Mouse (Mus musculus) forebrain, embryonic 13.5 days (tissue): ENCODE measurements at regions not wholly inside any gene's neighbourhood (a gene's known extent, or its start where the extent isn't known, plus 50 kb on each side); places are given as distances from the start of the nearest gene placed in this dataset.

ENCODE experiments used
- ATAC-seq: fragments of 200-750 bp; cut with Nextera tagmentation; 2 replicates; pipeline ENCODE4 v1.8.0; 2017
- H3K27ac ChIP-seq: fragments of 300-500 bp; sonication (generic); 2 replicates; pipeline ENCODE4 v1.5.1; 2015; ENCODE audit warnings: inconsistent platforms, mild to moderate bottlenecking, moderate library complexity
- H3K27me3 ChIP-seq: fragments of 300-500 bp; sonication (generic); 2 replicates; pipeline ENCODE4 v1.6.1; 2015; ENCODE audit warnings: mild to moderate bottlenecking, inconsistent platforms
- H3K36me3 ChIP-seq: fragments of 300-500 bp; sonication (generic); 2 replicates; pipeline ENCODE4 v1.6.1; 2015; ENCODE audit warnings: mild to moderate bottlenecking, inconsistent platforms; ENCODE audit not compliant: poor library complexity, severe bottlenecking
- H3K4me1 ChIP-seq: fragments of 300-500 bp; sonication (generic); 2 replicates; pipeline ENCODE4 v1.6.1; 2015; ENCODE audit warnings: inconsistent platforms
- H3K4me2 ChIP-seq: fragments of 300-500 bp; sonication (generic); 2 replicates; pipeline ENCODE4 v1.6.1; 2015; ENCODE audit warnings: inconsistent platforms, mild to moderate bottlenecking, moderate library complexity
- H3K4me3 ChIP-seq: fragments of 300-500 bp; sonication (generic); 2 replicates; pipeline ENCODE4 v1.5.1; 2015; ENCODE audit warnings: mild to moderate bottlenecking, inconsistent platforms
- H3K9ac ChIP-seq: fragments of 300-500 bp; sonication (generic); 2 replicates; pipeline ENCODE4 v1.6.1; 2015; ENCODE audit warnings: mild to moderate bottlenecking, inconsistent platforms
- H3K9me3 ChIP-seq: fragments of 300-500 bp; sonication (generic); replicated peaks from 2 replicates; pipeline ENCODE4 v1.6.1; 2016; ENCODE audit warnings: inconsistent platforms
- WGBS: fragments of 180-500 bp; shearing (Covaris S2); methylation state at CpG from one replicate; pipeline ENCODE4 v1.1.7; 2015; 5-methylcytosine and 5-hydroxymethylcytosine counted together

DNA sequence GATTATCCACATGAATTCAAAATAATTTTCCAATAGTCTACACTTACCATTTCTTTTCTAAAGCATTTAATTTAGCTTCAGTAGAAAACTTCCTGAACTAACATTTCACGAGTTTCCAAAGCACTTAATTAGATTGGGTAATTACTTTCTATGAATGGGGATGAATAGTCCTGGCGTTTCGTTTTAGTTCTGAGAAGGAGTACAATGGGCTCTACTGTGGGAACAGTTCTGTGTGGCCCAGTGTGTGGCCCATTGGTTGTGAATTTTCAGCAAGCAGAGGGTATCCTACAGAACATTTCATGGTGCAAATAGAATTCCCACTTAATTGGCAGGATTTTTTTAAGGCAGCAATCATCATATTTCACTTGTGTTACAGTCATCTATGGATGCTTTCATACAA, 95.5 kb downstream of the 1700017N19Rik start:
- no peaks in the 10 kb centered on the region for H3K36me3 ChIP-seq
- H3K27me3 ChIP-seq, result peaks cover 26% of the 10 kb centered on the region
- 2% methylated on average over 3 of the region's 3 CpGs for WGBS
- H3K9me3 ChIP-seq, result no peaks in the 10 kb centered on the region
- H3K4me2 ChIP-seq, result no peak overlapping the region
- H3K4me3 ChIP-seq, result no peak overlapping the region
- ATAC-seq, result peak; percentile 92
- H3K27ac ChIP-seq, result no peak overlapping the region
- H3K4me1 ChIP-seq, result no peaks in the 10 kb centered on the region
- no peak overlapping the region for H3K9ac ChIP-seq

DNA sequence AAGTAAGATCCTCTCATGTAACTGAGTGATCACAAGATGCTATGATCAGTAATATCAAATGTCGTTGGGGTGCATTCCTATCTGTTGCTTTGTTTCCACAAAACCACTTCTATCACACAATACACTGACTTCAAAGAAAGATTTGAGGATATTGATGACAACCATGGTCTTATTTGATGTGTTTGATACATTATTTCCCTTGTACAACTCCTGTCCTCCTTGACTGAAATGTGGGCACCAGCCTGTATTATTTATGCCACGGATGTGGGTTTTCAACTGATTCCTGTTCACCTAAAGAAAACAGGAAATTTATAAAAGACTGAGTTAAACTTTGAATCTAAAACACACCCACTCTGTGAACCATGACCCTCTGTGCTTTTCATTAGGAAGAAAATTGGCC, 105.7 kb downstream of the 1700017N19Rik start:
- Histone ChIP-seq H3K27me3 (no peaks in the 10 kb centered on the region), H3K27ac (no peak overlapping the region), H3K36me3 (no peaks in the 10 kb centered on the region), H3K9ac (no peak overlapping the region), H3K9me3 (no peaks in the 10 kb centered on the region), H3K4me1 (no peaks in the 10 kb centered on the region), H3K4me3 (no peak overlapping the region), H3K4me2 (no peak overlapping the region)
- ATAC-seq, result no peak
- 92% methylated on average over 2 of the region's 2 CpGs for WGBS

DNA sequence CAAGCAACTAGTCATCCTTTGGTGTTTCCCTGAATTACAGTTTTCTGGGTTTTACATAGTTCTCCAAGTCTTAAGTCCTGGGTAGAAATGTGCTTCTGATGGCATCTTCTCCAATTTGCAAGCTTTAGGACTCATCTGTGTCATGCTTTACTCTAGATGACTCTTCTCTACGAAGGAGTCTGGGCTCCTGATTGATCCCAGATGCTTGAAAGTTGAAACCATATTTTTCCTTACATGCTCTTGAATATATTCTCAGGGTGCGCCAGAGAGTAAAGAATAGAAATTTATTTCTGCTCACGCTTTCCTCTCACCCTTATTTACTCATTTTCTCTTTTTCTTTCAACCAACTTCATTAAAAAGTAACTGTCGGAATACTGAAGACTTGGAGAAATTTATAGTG, 108.9 kb downstream of the 1700017N19Rik start:
- Histone ChIP-seq H3K36me3 (no peaks in the 10 kb centered on the region), H3K27ac (no peak overlapping the region), H3K4me1 (no peaks in the 10 kb centered on the region), H3K9ac (no peak overlapping the region), H3K4me3 (no peak overlapping the region), H3K27me3 (no peaks in the 10 kb centered on the region), H3K4me2 (no peak overlapping the region), H3K9me3 (no peaks in the 10 kb centered on the region)
- ATAC-seq, result no peak
- 88% methylated on average over 4 of the region's 4 CpGs for WGBS

DNA sequence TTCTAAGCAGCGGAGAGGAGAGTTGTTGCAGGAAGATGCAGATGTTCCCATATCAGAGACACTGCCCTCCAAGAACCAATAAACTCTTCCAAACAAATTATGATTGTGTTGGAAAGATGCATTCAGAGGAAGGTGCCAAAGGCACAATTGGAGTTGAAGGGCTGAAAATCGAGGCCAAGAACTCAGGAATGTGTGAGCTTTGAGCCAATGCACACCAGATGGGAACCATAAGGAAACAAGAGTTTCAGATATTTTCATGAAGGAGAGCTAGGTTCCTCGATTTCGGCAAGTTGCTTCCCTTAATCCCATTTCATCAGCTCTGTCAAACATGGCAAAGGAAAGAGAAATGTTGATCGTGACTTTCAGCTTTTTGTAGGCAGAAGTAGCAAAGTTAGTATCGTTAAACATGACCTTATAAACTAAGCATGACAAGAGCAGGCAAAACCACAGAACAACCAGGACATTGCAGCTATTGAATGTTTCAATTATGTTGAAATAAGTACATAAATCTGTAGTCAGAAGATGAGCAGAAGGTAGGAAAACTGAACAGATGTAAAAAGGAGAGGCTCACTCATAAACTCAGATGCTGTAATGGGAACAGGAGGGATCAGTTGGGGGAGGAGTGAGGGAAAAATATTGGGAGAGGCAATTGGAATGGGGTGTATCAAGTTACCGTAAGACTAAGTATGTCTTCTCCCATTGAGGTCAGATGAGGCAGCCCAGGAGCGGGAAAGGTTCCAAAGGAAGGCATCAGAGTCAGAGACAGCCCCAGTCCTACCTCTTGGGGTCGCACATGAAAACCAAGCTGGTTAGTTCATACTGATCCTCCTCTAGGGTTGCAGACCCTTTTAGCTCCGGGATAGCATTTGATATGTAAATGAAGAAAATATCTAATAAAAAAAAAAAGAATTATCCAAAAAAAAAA, 110.3 kb downstream of the 1700017N19Rik start:
- H3K4me3 ChIP-seq, result no peak overlapping the region
- H3K9me3 ChIP-seq, result no peaks in the 10 kb centered on the region
- H3K27me3 ChIP-seq, result no peaks in the 10 kb centered on the region
- 86% methylated on average over 10 of the region's 10 CpGs for WGBS
- H3K9ac ChIP-seq, result no peak overlapping the region
- no peaks in the 10 kb centered on the region for H3K4me1 ChIP-seq
- no peak for ATAC-seq
- no peak overlapping the region for H3K27ac ChIP-seq
- H3K4me2 ChIP-seq, result no peak overlapping the region
- no peaks in the 10 kb centered on the region for H3K36me3 ChIP-seq

DNA sequence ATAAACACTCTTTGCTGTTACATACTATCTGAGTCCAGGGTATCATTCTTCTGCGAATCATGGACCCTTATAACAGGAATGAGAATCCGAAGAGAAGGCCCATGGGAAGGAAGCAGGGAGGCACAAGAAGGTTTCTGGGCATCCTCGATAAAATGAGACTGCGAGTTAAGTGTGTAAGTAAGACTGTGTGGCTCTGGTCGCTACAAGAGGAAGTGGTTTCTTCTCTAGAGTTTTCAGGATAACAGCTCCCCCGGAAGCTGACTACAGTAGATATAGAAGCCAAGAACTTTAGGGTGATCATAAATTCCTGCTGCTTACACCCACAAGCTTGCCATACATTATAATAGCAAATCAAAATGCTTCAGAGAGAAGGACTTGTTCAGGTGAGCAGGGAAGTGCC, 111.7 kb downstream of the 1700017N19Rik start:
- H3K9ac ChIP-seq, result no peak overlapping the region
- no peak overlapping the region for H3K4me3 ChIP-seq
- H3K4me2 ChIP-seq, result no peak overlapping the region
- H3K9me3 ChIP-seq, result no peaks in the 10 kb centered on the region
- no peak overlapping the region for H3K27ac ChIP-seq
- H3K27me3 ChIP-seq, result no peaks in the 10 kb centered on the region
- H3K4me1 ChIP-seq, result no peaks in the 10 kb centered on the region
- WGBS, result 87% methylated on average over 6 of the region's 6 CpGs
- no peak for ATAC-seq
- no peaks in the 10 kb centered on the region for H3K36me3 ChIP-seq

DNA sequence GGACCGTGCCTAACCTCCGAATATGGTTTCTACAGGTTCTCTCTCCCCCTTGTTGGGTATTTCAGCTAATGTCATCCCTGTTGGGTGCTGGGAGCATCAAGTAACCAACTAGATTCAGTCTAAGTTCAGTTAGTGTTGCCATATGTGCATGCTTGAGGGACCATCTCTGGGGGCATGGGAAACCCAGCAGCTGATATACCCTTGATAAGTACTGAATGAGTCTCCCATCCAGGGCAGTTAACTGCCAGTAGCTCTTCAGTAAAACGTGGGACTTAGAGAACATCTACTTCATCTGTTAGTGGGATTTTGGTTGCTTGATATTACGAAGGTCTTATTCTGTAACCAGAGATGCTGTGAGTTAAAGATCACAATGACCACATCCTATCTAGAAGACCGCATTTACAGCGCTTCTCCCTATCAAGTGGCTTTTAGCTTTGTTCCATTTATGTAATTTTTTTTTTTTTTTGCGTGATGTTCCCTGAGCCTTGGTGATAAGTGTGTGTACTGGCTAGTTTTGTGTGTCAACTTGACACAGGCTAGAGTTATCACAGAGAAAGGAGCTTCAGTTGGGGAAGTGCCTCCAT, 125.9 kb downstream of the 1700017N19Rik start:
- no peaks in the 10 kb centered on the region for H3K36me3 ChIP-seq
- WGBS, result 90% methylated on average over 7 of the region's 7 CpGs
- no peaks in the 10 kb centered on the region for H3K9me3 ChIP-seq
- no peak overlapping the region for H3K27ac ChIP-seq
- H3K27me3 ChIP-seq, result no peaks in the 10 kb centered on the region
- no peak overlapping the region for H3K9ac ChIP-seq
- ATAC-seq, result no peak
- H3K4me1 ChIP-seq, result no peaks in the 10 kb centered on the region
- no peak overlapping the region for H3K4me3 ChIP-seq
- H3K4me2 ChIP-seq, result no peak overlapping the region

DNA sequence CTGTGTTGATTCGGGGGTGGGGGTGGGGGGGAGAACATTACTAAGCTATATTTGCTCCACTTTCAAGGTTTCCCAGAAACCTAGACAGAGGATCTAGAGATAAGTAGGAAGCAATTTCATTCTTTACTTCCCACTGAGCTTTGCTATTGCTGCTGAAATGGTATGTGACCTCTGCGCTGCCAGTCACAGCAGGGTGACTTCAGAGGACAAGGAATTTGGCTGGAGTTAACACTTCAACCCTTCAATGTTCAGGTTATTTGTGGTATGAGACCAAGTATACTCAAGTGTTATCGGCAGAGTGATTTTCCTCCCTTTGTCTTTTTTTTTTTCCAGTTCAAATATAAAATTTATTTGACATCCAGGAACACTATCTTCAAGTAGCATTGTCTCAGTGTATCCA, 128.3 kb downstream of the 1700017N19Rik start:
- H3K36me3 ChIP-seq, result no peaks in the 10 kb centered on the region
- ATAC-seq, result no peak
- H3K4me3 ChIP-seq, result no peak overlapping the region
- H3K4me1 ChIP-seq, result no peaks in the 10 kb centered on the region
- H3K9ac ChIP-seq, result no peak overlapping the region
- H3K27me3 ChIP-seq, result no peaks in the 10 kb centered on the region
- WGBS, result 20% methylated on average over 3 of the region's 3 CpGs
- no peaks in the 10 kb centered on the region for H3K9me3 ChIP-seq
- H3K4me2 ChIP-seq, result no peak overlapping the region
- no peak overlapping the region for H3K27ac ChIP-seq

DNA sequence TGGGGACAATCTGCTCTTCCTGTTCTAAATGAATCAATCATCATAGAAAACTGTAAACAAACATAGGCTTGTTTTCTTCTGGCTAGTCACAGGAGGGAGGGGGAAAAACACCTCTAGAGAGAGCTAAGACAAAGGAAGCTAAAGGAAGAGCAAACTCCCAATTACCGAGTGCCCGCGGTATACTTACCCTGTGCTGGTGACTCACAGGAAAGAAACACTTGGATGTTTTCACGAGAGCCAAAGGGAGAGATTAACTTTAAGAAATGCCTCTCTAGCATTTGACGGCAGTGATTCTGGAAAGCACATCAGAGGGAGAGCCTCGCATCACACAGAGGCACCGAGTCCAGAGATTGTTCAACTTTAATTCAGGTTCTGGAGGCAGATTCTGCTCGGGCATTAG, 151.0 kb downstream of the 1700017N19Rik start:
- 34% methylated on average over 8 of the region's 8 CpGs for WGBS
- no peak for ATAC-seq
- no peak overlapping the region for H3K27ac ChIP-seq
- no peak overlapping the region for H3K4me3 ChIP-seq
- peak overlapping the region; percentile 8; the same call in 1 of the 2 replicates for H3K4me2 ChIP-seq
- no peak overlapping the region for H3K9ac ChIP-seq
- H3K27me3 ChIP-seq, result no peaks in the 10 kb centered on the region
- H3K9me3 ChIP-seq, result no peaks in the 10 kb centered on the region
- peaks cover 7% of the 10 kb centered on the region; the same call in 1 of the 2 replicates for H3K4me1 ChIP-seq
- no peaks in the 10 kb centered on the region for H3K36me3 ChIP-seq

DNA sequence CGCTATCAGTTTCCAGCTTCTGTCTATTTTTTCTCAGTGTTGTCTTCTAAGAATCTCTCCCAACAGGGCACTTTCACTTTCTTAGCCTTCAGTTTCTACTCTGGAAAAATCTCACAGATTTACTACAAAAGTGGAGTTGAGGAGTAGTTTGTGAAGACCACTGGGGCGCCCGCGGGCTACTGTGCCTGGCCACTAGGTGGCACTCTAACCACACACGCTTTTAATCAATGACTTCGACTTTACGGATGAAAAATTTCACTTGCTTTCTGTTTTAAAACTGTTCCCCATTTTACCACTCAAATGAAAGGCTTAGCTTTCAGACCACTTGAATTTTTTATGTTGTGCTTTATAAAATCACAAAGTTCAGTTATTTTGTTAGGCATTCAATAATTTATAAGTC, 151.8 kb downstream of the 1700017N19Rik start:
- Histone ChIP-seq H3K9ac (no peak overlapping the region), H3K27ac (no peak overlapping the region), H3K27me3 (no peaks in the 10 kb centered on the region), H3K4me1 (peaks cover 8% of the 10 kb centered on the region; the same call in 1 of the 2 replicates), H3K4me3 (no peak overlapping the region), H3K4me2 (no peak overlapping the region), H3K9me3 (no peaks in the 10 kb centered on the region), H3K36me3 (no peaks in the 10 kb centered on the region)
- peak; percentile 74 for ATAC-seq
- 5% methylated on average over 7 of the region's 7 CpGs for WGBS

DNA sequence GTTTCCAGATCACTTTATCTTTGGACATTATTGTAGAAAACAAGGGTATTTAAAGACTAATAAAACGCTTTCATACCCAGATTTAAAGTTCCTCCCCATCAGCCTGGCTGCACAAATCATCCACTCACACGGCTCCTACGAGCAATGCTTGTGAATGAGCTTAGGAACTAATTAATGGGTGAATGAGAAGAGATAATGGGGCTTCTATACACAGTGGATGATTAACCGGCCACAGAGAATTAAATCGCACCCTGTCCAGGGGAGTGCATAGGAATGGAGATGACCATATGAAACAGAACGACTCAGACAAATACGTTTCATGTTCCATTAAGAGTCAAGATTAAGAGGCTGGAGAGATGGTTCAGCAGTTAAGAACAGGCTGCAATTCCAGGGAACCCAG, 155.9 kb downstream of the 1700017N19Rik start:
- peaks cover 8% of the 10 kb centered on the region; the same call in 1 of the 2 replicates for H3K4me1 ChIP-seq
- no peak overlapping the region for H3K4me2 ChIP-seq
- H3K9me3 ChIP-seq, result no peaks in the 10 kb centered on the region
- H3K36me3 ChIP-seq, result no peaks in the 10 kb centered on the region
- no peak overlapping the region for H3K9ac ChIP-seq
- WGBS, result 9% methylated on average over 7 of the region's 7 CpGs
- ATAC-seq, result peak; percentile 44; the same call in 1 of the 2 replicates
- H3K27ac ChIP-seq, result no peak overlapping the region
- no peak overlapping the region for H3K4me3 ChIP-seq
- no peaks in the 10 kb centered on the region for H3K27me3 ChIP-seq

DNA sequence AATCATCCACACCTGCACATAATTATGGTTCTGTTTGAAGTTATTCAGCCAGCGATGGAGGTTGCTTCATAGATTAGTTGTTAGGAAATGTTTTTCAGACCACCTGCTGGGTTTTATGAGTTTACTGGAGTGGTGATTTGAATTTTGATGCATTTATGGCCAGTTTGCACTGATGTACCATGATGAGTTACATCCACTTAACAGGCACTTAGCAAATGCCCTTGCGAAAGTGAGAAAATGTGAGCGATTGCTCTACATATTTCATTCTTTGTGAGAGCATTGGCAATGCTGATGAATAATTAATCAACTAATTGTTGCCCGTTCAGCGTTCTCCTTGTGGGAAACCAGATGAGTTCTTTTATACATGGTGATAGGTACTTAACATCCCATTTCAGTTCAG, 164.7 kb downstream of the 1700017N19Rik start:
- ATAC-seq, result peak; percentile 59; the same call in 1 of the 2 replicates
- no peak overlapping the region for H3K27ac ChIP-seq
- H3K27me3 ChIP-seq, result no peaks in the 10 kb centered on the region
- H3K4me2 ChIP-seq, result no peak overlapping the region
- 62% methylated on average over 5 of the region's 5 CpGs for WGBS
- H3K36me3 ChIP-seq, result no peaks in the 10 kb centered on the region
- H3K4me1 ChIP-seq, result no peaks in the 10 kb centered on the region; the same call in 1 of the 2 replicates
- H3K4me3 ChIP-seq, result no peak overlapping the region
- no peaks in the 10 kb centered on the region for H3K9me3 ChIP-seq
- no peak overlapping the region for H3K9ac ChIP-seq

DNA sequence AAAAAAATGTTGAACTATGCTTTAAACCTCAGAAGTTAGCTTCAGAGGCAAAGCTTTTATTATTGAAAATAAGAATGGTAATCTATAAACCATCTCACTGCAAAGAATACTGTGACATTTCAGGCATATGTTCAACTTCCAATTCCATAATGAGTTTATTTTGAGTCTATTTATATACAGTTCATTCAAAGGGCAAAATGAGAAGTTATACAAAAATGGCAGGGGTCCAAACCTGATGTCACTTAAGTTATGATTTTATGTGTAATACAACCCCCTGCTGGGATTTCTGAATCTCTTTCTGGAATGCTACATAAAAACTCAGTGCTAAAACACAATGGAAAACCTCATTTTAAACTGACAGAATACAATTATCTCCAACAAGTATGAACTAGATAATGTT, 184.0 kb downstream of the 1700017N19Rik start:
- Histone ChIP-seq H3K9me3 (no peaks in the 10 kb centered on the region), H3K36me3 (no peaks in the 10 kb centered on the region), H3K4me3 (no peak overlapping the region), H3K4me2 (no peak overlapping the region), H3K27me3 (no peaks in the 10 kb centered on the region), H3K27ac (no peak overlapping the region), H3K9ac (no peak overlapping the region), H3K4me1 (no peaks in the 10 kb centered on the region)
- no peak for ATAC-seq
